Mouse (Mus musculus) kidney, embryonic 15.5 days (tissue): ENCODE data around the gene Icam1. TPM values are rescaled to one million over a fixed set of nuclear protein-coding genes. Genes with fewer than 3 reads are reported as not detected.

Experiments
- ATAC-seq: fragments of 200-750 bp; cut with Nextera tagmentation; replicated peaks from 2 replicates; pipeline ENCODE4 v1.8.0; 2017; ENCODE audit warnings: moderate TSS enrichment; ENCODE audit not compliant: low FRiP score
- H3K27ac ChIP-seq: fragments of 300-500 bp; sonication (generic); 2 replicates; pipeline ENCODE4 v1.5.1; 2015; ENCODE audit warnings: mild to moderate bottlenecking, inconsistent platforms
- H3K27me3 ChIP-seq: fragments of 300-500 bp; sonication (generic); 2 replicates; pipeline ENCODE4 v1.6.1; 2015; ENCODE audit warnings: inconsistent platforms
- H3K36me3 ChIP-seq: fragments of 300-500 bp; sonication (generic); 2 replicates; pipeline ENCODE4 v1.6.1; 2015; ENCODE audit warnings: inconsistent platforms
- H3K4me1 ChIP-seq: fragments of 300-500 bp; sonication (generic); 2 replicates; pipeline ENCODE4 v1.6.1; 2015; ENCODE audit warnings: inconsistent platforms
- H3K4me2 ChIP-seq: fragments of 300-500 bp; sonication (generic); 2 replicates; pipeline ENCODE4 v1.6.1; 2015; ENCODE audit warnings: moderate library complexity, mild to moderate bottlenecking, inconsistent platforms
- H3K4me3 ChIP-seq: fragments of 300-500 bp; sonication (generic); replicated peaks from 2 replicates; pipeline ENCODE4 v1.5.1; 2015; ENCODE audit warnings: mild to moderate bottlenecking, inconsistent platforms
- H3K9ac ChIP-seq: fragments of 300-500 bp; sonication (generic); 2 replicates; pipeline ENCODE4 v1.6.1; 2015; ENCODE audit warnings: mild to moderate bottlenecking, inconsistent platforms
- H3K9me3 ChIP-seq: fragments of 300-500 bp; sonication (generic); replicated peaks from 2 replicates; pipeline ENCODE4 v1.6.1; 2016; ENCODE audit warnings: inconsistent platforms
- WGBS: fragments of 180-500 bp; shearing (Covaris S2); methylation state at CpG from one replicate; pipeline ENCODE4 v1.1.7; 2015; ENCODE audit warnings: mixed read lengths; 5-methylcytosine and 5-hydroxymethylcytosine counted together
- microRNA counts: library from miRNA; unstranded; fragments of <30 nt; microRNA quantifications from one replicate; lab custom pipeline; 2016
- microRNA-seq: library from miRNA; unstranded; fragments of <30 nt; microRNA quantifications from one replicate; pipeline ENCODE4, GENCODE M21; 2016
- polyA plus RNA-seq: library from polyadenylated mRNA; unstranded; fragments of >200 nt; fragmentation: Nextera tagmentation; extraction: Ambion mirVana; gene quantifications from 2 replicates; pipeline ENCODE4 v1.2.1, GENCODE M21; 2015

Icam1 gene
- polyA plus RNA-seq, 1 experiment from 2014 or later = 13.7 TPM

DNA sequence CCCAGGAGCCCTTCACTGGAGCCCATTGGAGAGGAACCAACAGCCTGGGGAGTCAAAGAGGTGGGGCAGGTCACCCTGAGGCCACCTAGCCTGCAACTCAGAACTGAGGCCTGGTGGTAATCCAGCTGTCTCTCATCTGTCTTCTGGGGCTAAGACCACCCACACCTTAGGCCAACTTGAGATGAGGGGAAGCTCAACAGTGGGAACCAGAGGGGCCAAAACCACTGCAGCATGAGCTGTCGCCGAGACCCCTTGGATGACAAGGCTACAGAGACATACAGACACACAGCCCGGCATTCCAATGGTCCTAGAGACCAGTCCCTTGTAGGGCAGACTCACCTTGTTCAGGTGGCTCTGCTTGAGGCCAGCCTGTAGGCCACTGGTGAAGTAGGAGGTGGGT is 59.8 kb downstream of the Icam1 start:
- no peaks in the 10 kb centered on the region for H3K9me3 ChIP-seq
- H3K4me3 ChIP-seq = no peak overlapping the region
- no peaks in the 10 kb centered on the region for H3K27me3 ChIP-seq
- WGBS = 93% methylated on average over 3 of the region's 3 CpGs
- H3K4me2 ChIP-seq = no peak overlapping the region
- H3K27ac ChIP-seq = no peak overlapping the region
- peaks cover 77% of the 10 kb centered on the region for H3K36me3 ChIP-seq
- no peak overlapping the region for H3K9ac ChIP-seq
- H3K4me1 ChIP-seq = peaks cover 18% of the 10 kb centered on the region
- no peak for ATAC-seq

MicroRNAs encoded within 50 kb of the gene (microRNA counts, 519-probe panel; counts per million panel counts)
- 2,670 counts per million, percentile 60 among the panel's probes with 10 or more counts for microRNA mmu-miR-1900 (lab: Ali Mortazavi, UCI)

Small RNA genes lying within 50 kb of the gene (microRNA-seq; reads per million reads assigned to microRNA genes)
- gene Mir1900 (not detected), gene Mir7082 (0.89 reads per million)

Other genes starting within 250 kb of the Icam1 start
- 2.5 and 4.4 TPM in 2 replicates for gene Col5a3, start 200.9 kb upstream of the Icam1 start, polyA plus RNA-seq
- gene Rdh8, start 197.5 kb upstream of the Icam1 start, polyA plus RNA-seq = not detected in 2 replicates
- 15.2 and 16.1 TPM in 2 replicates for gene A230050P20Rik, start 147.3 kb upstream of the Icam1 start, polyA plus RNA-seq
- 2.5 and 2.8 TPM in 2 replicates for gene Angptl6, start 136.3 kb upstream of the Icam1 start, polyA plus RNA-seq
- 84.2 and 93.7 TPM in 2 replicates for gene Ppan, start 127.8 kb upstream of the Icam1 start, polyA plus RNA-seq
- gene Eif3g, start 117.4 kb upstream of the Icam1 start, polyA plus RNA-seq = 319 and 321 TPM in 2 replicates
- 96.9 and 108 TPM in 2 replicates for gene Dnmt1, start 56.1 kb upstream of the Icam1 start, polyA plus RNA-seq
- gene S1pr2, start 39.2 kb upstream of the Icam1 start, polyA plus RNA-seq = 29.8 and 32.7 TPM in 2 replicates
- gene Mrpl4, start 13.2 kb upstream of the Icam1 start, polyA plus RNA-seq = 140 and 143 TPM in 2 replicates
- 2.0 and 2.7 TPM in 2 replicates for gene Icam4, start 13.4 kb downstream of the Icam1 start, polyA plus RNA-seq
- 0.18 and 0.38 TPM in 2 replicates for gene Icam5, start 16.1 kb downstream of the Icam1 start, polyA plus RNA-seq
- 1.6 and 1.8 TPM in 2 replicates for gene Zglp1, start 51.1 kb downstream of the Icam1 start, polyA plus RNA-seq
- gene Gm49373, start 57.1 kb downstream of the Icam1 start, polyA plus RNA-seq = 0.45 and 0.86 TPM in 2 replicates
- gene Fdx1l, start 57.6 kb downstream of the Icam1 start, polyA plus RNA-seq = 53.9 and 61.0 TPM in 2 replicates
- 2.2 and 3.0 TPM in 2 replicates for gene Gm38431, start 76.0 kb downstream of the Icam1 start, polyA plus RNA-seq
- gene Raver1, start 76.0 kb downstream of the Icam1 start, polyA plus RNA-seq = 67.9 and 76.3 TPM in 2 replicates
- gene Tyk2, start 115.3 kb downstream of the Icam1 start, polyA plus RNA-seq = 12.7 and 15.5 TPM in 2 replicates
- gene Cdc37, start 134.0 kb downstream of the Icam1 start, polyA plus RNA-seq = 332 and 351 TPM in 2 replicates
- 12.6 and 12.7 TPM in 2 replicates for gene Pde4a, start 149.7 kb downstream of the Icam1 start, polyA plus RNA-seq
- 55.1 and 64.2 TPM in 2 replicates for gene Keap1, start 223.4 kb downstream of the Icam1 start, polyA plus RNA-seq
- 0.19 TPM in 1 of 2 replicates, not detected in the other for gene S1pr5, start 232.5 kb downstream of the Icam1 start, polyA plus RNA-seq
- gene Atg4d, start 249.3 kb downstream of the Icam1 start, polyA plus RNA-seq = 42.7 and 49.5 TPM in 2 replicates